Mouse (Mus musculus): ENCODE measurements around the gene Prr13.

Prr13 gene

GRCm38 (mm10) chr15:102458904-102459317, at the start of gene Prr13:
Gene Prr13, plus strand, starts transcription at chr15:102459028.
- DNase-seq (ENCODE audit: low spot score in 2 of 2): peak; percentile 92 to 93

GRCm38 (mm10) chr15:102409286-102409685, 49.5 kb upstream of the Prr13 start:
- DNase-seq (ENCODE audit: low spot score in 2 of 2): no peak

DNA sequence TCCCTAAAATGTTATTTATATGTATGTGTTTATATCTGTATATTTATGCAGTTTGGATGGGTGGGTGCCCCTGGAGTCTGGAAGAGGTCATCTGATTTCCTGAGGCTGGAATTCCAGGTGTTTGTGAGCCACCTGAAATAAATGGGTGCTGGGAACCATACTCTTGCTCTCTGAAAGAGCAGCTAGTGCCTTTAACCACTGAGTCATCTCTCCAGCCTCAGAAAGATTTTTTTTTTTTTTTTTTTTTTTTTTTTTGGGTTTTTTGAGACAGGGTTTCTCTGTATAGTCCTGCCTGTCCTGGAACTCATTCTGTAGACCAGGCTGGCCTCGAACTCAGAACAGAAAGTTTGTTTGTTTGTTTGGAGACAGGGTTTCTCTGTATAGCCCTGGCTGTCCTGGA, 47.8 kb upstream of the Prr13 start:
- no peak for DNase-seq (ENCODE audit: low spot score in 2 of 2)

GRCm38 (mm10) chr15:102413687-102414086, 45.1 kb upstream of the Prr13 start:
- DNase-seq (ENCODE audit: low spot score in 2 of 2): no peak

DNA sequence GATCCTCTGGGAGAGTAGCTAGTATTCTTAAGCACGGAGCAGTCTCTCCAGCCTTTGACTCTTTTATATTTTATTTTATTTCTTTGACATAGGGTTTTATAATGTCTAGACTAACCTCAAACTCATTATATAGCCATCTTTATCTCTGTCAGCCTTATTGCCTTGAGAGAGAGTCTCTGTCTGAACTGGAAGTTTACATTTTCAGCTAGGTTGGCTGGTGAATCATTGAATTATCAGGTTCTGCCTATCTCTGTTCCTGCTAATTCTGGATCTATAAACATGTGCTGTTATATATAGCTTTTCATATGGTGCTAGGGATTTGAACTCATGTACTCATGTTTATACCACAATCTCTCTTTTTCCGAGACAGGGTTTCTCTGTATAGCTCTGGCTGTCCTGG, 41.3 kb upstream of the Prr13 start:
- DNase-seq (ENCODE audit: low spot score in 2 of 2): no peak

GRCm38 (mm10) chr15:102420986-102421385, 37.8 kb upstream of the Prr13 start:
- DNase-seq (ENCODE audit: low spot score in 2 of 2): no peak

GRCm38 (mm10) chr15:102421437-102421836, 37.4 kb upstream of the Prr13 start:
- peak in 1 of 2 experiments; percentile 47 for DNase-seq (ENCODE audit: low spot score in 2 of 2)

GRCm38 (mm10) chr15:102423602-102424240, 35.1 kb upstream of the Prr13 start:
- DNase-seq (ENCODE audit: low spot score in 2 of 2): no peak

DNA sequence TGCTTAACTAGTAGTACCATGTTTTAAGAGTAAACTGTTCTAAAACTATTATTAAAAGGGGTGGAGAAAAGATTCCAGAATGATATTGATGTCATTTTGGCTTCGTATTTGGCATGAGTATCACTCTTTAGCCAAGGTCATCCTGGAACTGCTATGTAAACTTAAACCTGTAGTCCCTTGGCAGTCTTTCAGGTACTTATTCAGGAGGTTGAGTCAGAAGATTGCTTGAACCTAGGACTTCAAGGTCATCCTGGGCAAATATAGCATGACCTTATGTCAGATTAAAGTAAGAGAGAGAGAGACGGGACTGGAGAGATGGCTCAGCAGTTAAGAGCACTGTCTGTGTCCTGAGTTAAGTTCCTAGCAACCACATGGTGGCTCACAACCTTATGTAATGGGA, 34.2 kb upstream of the Prr13 start:
- no peak for DNase-seq (ENCODE audit: low spot score in 2 of 2)

- DNase-seq (ENCODE audit: low spot score in 2 of 2): no peak
These were observed 31.9 kb upstream of the Prr13 start for GRCm38 (mm10) chr15:102426963-102427362.

DNA sequence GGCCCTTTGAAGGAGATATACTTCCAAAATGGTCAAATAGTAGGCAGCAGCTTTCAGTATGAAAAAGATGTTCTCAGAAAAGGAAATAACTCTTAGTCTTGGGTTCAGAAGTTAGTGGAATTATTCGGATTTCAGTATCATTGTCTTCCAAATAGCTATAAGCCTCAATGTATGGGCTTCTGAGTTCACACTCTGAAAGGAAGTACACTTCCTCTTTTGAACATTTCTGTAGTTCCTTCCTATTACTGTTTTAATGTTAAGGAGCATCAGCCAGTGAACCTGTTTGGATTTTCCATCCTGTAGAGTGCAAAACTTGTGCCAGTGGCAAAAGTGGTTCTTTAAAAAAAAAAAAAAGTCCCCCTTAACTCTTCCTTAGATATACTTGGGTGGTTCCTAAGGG, 26.8 kb upstream of the Prr13 start:
- DNase-seq (ENCODE audit: low spot score in 2 of 2): no peak

GRCm38 (mm10) chr15:102433173-102433572, 25.7 kb upstream of the Prr13 start:
- DNase-seq (ENCODE audit: low spot score in 2 of 2): no peak

DNA sequence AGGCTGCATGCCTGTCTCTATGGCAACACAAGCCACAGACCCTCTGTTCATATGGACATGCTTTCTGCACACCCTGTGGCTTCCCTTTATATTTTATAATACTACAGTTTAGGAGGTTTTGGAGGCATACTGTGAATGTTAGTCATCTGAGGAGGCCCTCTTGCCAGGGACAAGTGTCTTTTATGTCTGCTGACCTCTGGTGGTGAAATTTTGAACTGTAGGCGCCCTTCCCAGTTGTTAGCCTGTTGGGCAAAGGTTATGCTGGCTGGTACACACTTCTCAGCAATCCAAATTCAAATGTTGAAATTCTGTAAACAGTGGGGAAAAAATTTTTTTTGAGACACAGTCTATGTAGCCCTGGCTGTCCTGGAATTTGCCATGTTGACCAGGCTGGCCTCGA, 16.3 kb upstream of the Prr13 start:
- DNase-seq (ENCODE audit: low spot score in 2 of 2): peak; percentile 71 to 80

GRCm38 (mm10) chr15:102445146-102445545, 13.7 kb upstream of the Prr13 start, which contains the start of gene Amhr2:
Gene Amhr2, plus strand, starts transcription at chr15:102445367.
- no peak for DNase-seq (ENCODE audit: low spot score in 2 of 2)

DNA sequence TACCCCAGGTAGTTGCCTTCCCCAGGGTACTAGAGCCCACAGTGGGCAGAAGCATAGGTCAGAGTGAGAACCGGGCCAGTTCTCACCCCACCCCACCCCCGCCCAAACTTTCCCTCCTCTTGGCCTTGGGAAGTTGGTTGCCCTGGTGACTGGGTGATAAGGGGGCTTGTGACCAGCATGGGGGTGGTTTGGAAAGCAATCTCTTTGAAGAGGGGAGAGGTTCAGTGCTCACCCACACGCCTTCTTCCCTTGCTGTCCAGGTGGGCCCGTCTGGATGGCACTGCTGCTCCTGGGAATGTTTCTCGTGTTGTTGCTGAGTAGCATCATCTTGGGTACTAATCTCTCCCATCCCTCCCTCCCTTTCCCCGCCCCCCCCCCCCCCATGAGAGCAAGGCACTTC, 12.4 kb upstream of the Prr13 start:
- DNase-seq (ENCODE audit: low spot score in 2 of 2): no peak

DNA sequence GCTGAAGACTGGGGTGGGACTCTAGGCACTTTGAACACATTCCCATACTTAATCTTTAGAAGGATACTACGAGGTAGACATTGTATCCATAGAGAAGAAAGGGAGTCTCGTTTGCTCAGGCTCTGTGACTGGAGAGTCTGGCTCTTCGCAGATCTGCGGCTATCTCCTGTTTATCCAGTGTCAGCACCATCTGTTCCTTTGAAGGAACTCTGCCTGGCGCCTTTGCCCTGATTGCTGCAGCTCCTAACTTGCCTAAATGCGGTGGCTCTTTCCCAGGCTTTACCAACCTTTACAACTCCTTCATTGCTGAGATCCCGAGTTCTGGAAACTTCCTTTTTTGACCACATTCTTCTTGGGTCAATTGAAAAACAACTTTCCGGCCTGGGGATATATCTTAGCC, 9.5 kb upstream of the Prr13 start:
- DNase-seq (ENCODE audit: low spot score in 2 of 2): no peak

- DNase-seq (ENCODE audit: low spot score in 2 of 2): no peak
These were observed 7.9 kb upstream of the Prr13 start for GRCm38 (mm10) chr15:102450928-102451327.

DNA sequence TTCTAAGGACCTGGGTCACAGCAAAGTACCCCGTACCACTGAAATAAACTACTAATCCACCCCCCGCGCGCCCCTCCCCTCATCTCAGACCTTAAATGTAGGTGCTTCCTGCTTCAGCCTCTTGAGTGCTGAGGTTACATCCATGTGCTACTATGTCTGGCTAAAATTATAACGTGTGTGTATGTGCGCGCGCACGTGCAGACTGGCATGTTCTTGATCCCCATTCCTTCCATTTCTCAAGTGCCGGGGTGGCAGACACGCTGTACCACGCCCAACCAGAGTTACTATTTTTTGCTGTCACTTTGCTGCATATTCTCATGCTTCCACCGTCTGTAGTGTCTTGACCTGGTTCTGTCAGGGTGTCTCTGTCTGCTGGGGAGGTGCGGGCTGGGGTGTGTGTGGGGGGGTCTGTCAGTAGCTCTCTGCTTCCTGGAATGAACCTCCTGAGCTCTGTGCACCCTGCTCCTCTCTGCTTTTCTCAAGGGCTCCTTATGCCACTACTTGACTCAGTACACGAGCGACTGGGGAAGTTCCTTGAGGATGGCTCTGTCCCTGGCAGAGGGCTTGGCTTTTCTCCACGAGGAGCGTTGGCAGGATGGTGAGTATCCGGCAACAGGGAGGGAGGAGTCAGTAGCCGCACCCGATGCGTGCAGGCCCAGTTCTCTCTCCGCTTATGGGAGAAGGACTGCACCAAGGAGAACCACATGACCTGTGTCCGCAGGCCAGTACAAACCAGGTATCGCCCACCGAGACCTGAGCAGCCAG, 7.0 kb upstream of the Prr13 start:
- no peak for DNase-seq (ENCODE audit: low spot score in 2 of 2)

GRCm38 (mm10) chr15:102455993-102456392, 2.8 kb upstream of the Prr13 start:
- DNase-seq (ENCODE audit: low spot score in 2 of 2): peak; percentile 18 to 32

- peak in 1 of 2 experiments; percentile 28 for DNase-seq (ENCODE audit: low spot score in 2 of 2)
These were observed 635 bp upstream of the Prr13 start for GRCm38 (mm10) chr15:102458050-102458736.

DNA sequence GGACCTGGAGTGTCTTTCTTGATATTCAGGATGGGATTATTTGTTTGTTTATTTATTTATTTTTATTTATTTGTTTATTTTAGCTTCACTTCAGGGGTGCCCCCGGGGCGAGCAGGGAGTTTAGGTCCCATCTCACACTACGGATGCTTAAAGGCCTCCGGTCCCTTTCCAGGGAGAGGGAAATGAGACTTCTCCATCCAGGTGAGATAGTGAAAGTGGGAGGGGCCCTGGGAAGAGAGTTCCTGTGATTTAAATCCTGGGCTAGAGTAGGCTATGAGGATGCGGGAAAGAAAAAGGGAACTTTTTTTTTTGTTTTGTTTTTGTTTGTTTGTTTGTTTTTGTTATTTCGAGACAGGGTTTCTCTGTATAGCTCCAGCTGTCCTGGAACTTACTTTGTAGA, 553 bp downstream of the Prr13 start:
- DNase-seq (ENCODE audit: low spot score in 2 of 2): no peak

DNA sequence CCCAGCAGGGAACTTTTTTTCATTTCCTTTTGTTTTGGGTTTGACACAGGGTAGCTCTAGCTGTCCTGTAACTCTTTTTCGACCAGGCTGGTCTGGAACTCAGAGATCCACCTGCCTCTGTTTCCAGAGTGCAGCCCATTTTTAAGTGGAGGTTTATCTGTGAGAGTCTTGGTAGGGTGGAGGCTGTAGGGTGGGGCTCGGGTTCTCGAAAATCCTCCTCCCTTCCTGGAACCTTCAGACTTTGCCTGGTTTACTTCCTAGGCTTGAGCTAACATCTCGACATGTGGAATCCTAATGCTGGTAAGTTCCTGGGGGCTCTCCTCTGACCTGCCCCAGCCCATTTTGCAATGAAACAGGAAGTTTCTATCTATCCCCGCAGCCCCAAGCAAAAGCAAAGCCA, 1.0 kb downstream of the Prr13 start:
- DNase-seq (ENCODE audit: low spot score in 2 of 2): no peak

- no peak for DNase-seq (ENCODE audit: low spot score in 2 of 2)
These were observed 1.6 kb downstream of the Prr13 start for GRCm38 (mm10) chr15:102460409-102460808.

Data from natural killer cell, adult 2 months (primary cell).